Mouse (Mus musculus) ES-Bruce4 (cell line): ENCODE data around the gene Kat6b. TPM values are rescaled to one million over a fixed set of nuclear protein-coding genes. Genes with fewer than 3 reads are reported as not detected.
"Not testable (repeated sequence)": the region's sequence is repeated elsewhere in the genome, so short reads cannot be mapped to it uniquely, and the experiment has no call there.

Source experiments
- H3K27ac ChIP-seq: 2 replicates; pipeline ENCODE4 v1.5.1; 2012; ENCODE audit warnings: low read length, inconsistent platforms; ENCODE audit not compliant: insufficient read depth
- H3K27me3 ChIP-seq: 2 replicates; pipeline ENCODE4 v1.6.1; 2012; ENCODE audit warnings: mild to moderate bottlenecking, low read length, inconsistent platforms; ENCODE audit not compliant: control insufficient read depth, poor library complexity, insufficient read depth, severe bottlenecking
- H3K36me3 ChIP-seq: 2 replicates; pipeline ENCODE4 v1.6.1; 2012; ENCODE audit warnings: inconsistent platforms, mild to moderate bottlenecking, low read length, moderate library complexity; ENCODE audit not compliant: control insufficient read depth, poor library complexity, insufficient read depth, severe bottlenecking
- H3K4me1 ChIP-seq: one replicate; pipeline ENCODE4 v1.8.1; 2011; ENCODE audit warnings: low read length; ENCODE audit not compliant: control insufficient read depth, insufficient read depth
- H3K4me3 ChIP-seq: 2 replicates; pipeline ENCODE4 v1.5.1; 2011; ENCODE audit warnings: low read depth, mild to moderate bottlenecking, low read length
- H3K9ac ChIP-seq: 2 replicates; pipeline ENCODE4 v1.6.1; 2012; ENCODE audit warnings: low read depth, mild to moderate bottlenecking, inconsistent platforms; ENCODE audit not compliant: poor library complexity, severe bottlenecking
- H3K9me3 ChIP-seq: replicated peaks from 2 replicates; pipeline ENCODE4 v1.6.1; 2012; ENCODE audit warnings: mild to moderate bottlenecking, low read length, inconsistent platforms; ENCODE audit not compliant: control insufficient read depth, poor library complexity, insufficient read depth, severe bottlenecking
- CTCF ChIP-seq: IDR thresholded peaks from one replicate; pipeline ENCODE4 v1.8.1; 2011; ENCODE audit warnings: low read depth, low read length
- EP300 ChIP-seq: IDR thresholded peaks from 2 replicates; pipeline ENCODE4 v1.6.1; 2011; ENCODE audit warnings: low read depth, low read length; ENCODE audit not compliant: insufficient read depth
- POLR2A ChIP-seq: IDR thresholded peaks from one replicate; pipeline ENCODE4 v1.8.1; 2011; ENCODE audit warnings: low read length; ENCODE audit not compliant: insufficient read depth
- polyA plus RNA-seq: library from polyadenylated mRNA; stranded (reverse); fragments of >200 nt; gene quantifications from 2 replicates; pipeline ENCODE4 v1.2.4, GENCODE M21; 2011; ENCODE audit warnings: low read depth; ENCODE audit not compliant: missing spikeins, insufficient read depth, insufficient read length

The Kat6b gene
- polyA plus RNA-seq, 1 experiment: 132 TPM

DNA sequence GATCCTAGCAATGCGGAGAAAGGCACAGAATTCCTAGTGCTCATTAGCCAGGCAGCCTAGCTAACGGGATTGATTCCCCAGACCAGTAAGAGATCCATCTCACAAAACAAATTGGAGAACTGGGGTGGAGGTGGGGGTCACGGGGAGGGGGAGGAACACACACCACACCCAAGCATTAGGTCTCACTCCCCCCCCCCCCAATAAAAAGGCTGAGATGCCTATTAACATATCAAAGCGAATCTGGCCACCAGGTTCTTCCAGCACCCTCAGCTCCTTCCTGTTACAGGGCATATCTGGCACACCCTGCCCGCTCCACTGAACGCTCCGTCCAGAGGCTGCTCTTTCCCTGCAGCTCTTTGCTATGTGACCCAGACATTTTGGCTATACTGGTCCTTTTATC, 22.5 kb upstream of the Kat6b start:
- TF ChIP-seq EP300 (no peak), POLR2A (no peak), CTCF (no peak)
- no peaks in the 10 kb centered on the region for H3K27me3 ChIP-seq
- H3K9me3 ChIP-seq: no peaks in the 10 kb centered on the region
- peaks cover 5% of the 10 kb centered on the region for H3K4me1 ChIP-seq
- no peak overlapping the region for H3K27ac ChIP-seq
- H3K9ac ChIP-seq: no peak overlapping the region
- no peak overlapping the region for H3K4me3 ChIP-seq
- H3K36me3 ChIP-seq: no peaks in the 10 kb centered on the region

DNA sequence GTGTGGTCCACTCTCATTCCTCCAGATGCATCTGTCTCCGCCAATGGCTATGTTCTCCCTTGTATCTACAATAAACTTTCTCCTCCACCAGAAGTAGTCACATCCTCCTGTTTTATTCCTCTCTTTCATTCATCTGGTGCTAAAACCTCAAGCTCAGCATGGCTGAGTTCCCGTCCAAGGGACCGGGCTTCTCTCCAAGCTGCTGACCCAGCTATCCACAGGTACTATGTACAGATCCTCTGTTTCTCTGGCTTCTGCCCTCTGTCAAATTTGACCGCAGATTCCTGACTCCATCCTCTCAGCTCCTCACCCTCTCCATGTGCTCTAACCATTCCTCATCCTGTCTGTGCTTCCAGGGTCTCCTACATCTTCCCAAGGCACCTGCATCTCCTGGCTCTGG, 22.1 kb upstream of the Kat6b start:
- Histone ChIP-seq H3K27ac (no peak overlapping the region), H3K9ac (no peak overlapping the region), H3K9me3 (no peaks in the 10 kb centered on the region), H3K27me3 (no peaks in the 10 kb centered on the region), H3K4me3 (no peak overlapping the region), H3K4me1 (peaks cover 5% of the 10 kb centered on the region), H3K36me3 (no peaks in the 10 kb centered on the region)
- no peak for TF ChIP-seq POLR2A
- no peak for TF ChIP-seq CTCF
- no peak for TF ChIP-seq EP300

DNA sequence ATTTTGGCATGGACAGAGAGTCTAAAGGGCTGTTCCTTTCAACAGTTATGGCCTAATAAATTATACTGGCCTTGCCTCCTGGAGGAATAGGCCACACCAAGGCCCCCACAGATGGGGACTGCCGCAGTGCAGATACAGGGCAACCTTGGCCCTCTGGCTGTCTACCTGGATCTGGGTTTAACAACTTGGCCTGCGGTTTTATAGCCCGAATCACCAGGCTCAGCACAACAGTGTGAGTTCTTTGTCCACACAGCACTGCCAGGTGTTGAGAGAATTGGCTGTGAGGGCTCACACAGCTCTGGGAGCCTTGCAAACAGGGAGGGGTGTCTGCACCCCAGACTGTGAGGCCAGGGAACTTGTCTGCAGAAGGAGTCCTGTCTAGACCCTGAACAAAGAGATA, 18.8 kb upstream of the Kat6b start:
- no peak for TF ChIP-seq EP300
- no peak for TF ChIP-seq CTCF
- TF ChIP-seq POLR2A: no peak
- no peaks in the 10 kb centered on the region for H3K36me3 ChIP-seq
- no peak overlapping the region for H3K27ac ChIP-seq
- no peaks in the 10 kb centered on the region for H3K9me3 ChIP-seq
- H3K27me3 ChIP-seq: no peaks in the 10 kb centered on the region
- no peak overlapping the region for H3K4me3 ChIP-seq
- H3K9ac ChIP-seq: no peak overlapping the region
- H3K4me1 ChIP-seq: no peaks in the 10 kb centered on the region

DNA sequence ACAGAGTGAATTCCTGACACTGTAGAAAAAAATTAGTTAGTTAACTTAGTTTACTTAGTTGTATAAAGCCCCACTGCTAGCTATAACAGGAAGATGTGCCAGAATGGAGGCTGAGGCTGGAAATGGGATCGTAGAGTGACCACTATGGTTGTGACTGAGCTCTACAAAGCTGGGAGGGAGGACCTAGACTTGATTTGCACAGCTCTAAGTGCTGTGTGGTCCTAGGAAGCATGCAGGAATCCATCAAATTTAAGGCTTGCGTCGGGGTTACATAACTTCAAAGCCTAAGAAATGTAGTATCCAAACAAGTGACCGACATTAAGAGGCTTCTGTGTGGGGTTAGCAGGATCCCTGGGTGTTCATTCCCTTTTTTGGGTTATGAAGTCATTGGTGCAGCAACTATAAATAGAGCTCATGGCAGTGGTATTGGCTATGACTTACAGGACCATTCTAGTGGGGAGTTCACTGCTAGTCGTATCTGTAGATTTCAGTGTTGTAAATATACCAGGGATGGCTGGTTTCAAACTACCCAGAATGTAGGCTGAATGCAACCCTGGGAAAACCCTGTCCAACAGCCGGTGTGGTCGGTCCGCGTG, 18.0 kb upstream of the Kat6b start:
- Histone ChIP-seq H3K27ac (no peak overlapping the region), H3K4me1 (no peaks in the 10 kb centered on the region), H3K27me3 (no peaks in the 10 kb centered on the region), H3K36me3 (no peaks in the 10 kb centered on the region), H3K4me3 (no peak overlapping the region), H3K9ac (no peak overlapping the region), H3K9me3 (no peaks in the 10 kb centered on the region)
- TF ChIP-seq POLR2A: no peak

DNA sequence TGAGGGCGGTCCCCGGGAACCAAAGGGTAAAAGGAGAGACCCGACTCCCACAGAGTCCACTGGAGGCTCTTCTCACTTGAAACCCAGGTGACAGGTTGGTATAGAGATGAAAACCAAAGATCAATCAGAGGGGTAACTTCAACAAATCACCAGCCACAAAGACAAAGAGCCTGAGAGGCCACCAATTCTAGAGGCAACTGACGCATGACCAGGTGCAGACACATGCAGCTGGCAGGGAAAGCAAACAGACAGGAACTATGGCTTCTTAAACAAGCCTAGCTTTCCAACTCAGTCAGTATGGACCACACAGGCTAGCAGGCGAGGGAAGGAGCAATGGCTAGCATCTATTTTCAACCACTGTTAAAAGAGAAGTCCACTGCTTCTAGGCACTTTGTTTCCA, 10.8 kb upstream of the Kat6b start:
- no peak overlapping the region for H3K9ac ChIP-seq
- H3K36me3 ChIP-seq: no peaks in the 10 kb centered on the region
- peaks cover 12% of the 10 kb centered on the region for H3K4me1 ChIP-seq
- TF ChIP-seq EP300 (no peak), CTCF (no peak), POLR2A (no peak)
- peak overlapping the region; percentile 51 for H3K27ac ChIP-seq
- no peaks in the 10 kb centered on the region for H3K27me3 ChIP-seq
- no peaks in the 10 kb centered on the region for H3K9me3 ChIP-seq
- no peak overlapping the region for H3K4me3 ChIP-seq

DNA sequence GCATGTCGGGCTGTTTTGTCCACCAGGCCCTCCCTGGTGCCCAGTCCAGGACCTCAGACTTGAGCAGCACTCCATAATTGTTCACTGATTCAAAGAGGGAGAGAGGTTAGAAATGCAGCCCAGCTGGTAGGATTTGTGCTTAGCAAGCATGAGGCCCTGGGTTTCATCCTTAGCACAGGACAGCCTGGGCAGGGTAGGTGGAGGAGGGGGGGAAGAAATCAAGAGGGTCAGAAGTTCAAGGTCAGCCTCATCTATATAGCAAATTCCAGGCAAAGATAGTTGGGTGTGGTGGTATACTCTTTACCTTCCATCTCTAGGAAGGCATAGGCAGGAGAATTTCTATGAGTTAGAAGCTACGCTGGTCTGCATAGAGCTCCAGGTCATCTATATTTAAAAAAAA, 9.3 kb upstream of the Kat6b start:
- Histone ChIP-seq H3K4me1 (peaks cover 12% of the 10 kb centered on the region), H3K9ac (peak overlapping the region; percentile 9; the same call in 1 of the 2 replicates), H3K9me3 (no peaks in the 10 kb centered on the region), H3K4me3 (no peak overlapping the region), H3K27me3 (no peaks in the 10 kb centered on the region), H3K36me3 (no peaks in the 10 kb centered on the region), H3K27ac (peak overlapping the region; percentile 23)
- TF ChIP-seq EP300 (peak; percentile 60; the same call in 1 of the 2 replicates), CTCF (no peak)

DNA sequence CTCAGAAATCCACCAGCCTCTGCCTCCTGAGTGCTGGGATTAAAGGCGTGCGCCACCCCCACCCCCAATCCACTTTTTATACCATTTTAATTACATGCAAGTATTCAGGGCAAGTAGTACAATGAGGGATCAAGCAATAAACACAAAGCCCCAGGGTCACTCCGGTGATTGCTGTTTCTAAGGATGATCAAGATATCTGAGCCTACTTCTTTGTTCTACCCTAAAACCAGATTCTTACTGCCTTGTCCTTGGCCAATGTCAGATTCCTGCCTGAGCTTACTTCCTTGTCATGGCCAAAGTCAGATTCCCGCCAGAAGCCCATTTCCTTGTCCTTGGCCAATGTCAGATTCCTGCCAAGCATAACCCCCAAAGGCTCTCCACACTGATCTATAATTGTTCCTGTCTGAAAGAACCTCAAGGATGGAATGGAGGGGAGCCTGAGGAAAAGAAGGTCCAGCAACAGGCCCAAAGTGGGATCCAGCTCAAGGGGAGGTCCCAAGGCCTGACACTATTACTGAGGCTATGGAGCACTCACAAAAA, 6.6 kb upstream of the Kat6b start:
- H3K9me3 ChIP-seq, H3K4me3 ChIP-seq, H3K27me3 ChIP-seq, H3K9ac ChIP-seq, H3K36me3 ChIP-seq: not testable (repeated sequence)
- Histone ChIP-seq H3K27ac (peak overlapping the region; percentile 79), H3K4me1 (peaks cover 12% of the 10 kb centered on the region)
